Mouse (Mus musculus) forebrain, embryonic 11.5 days (tissue): Measurements from ENCODE around the gene Taar2. TPM values are rescaled to one million over a fixed set of nuclear protein-coding genes. Genes with fewer than 3 reads are reported as not detected.

Source experiments
- ATAC-seq: fragments of 200-750 bp; cut with Nextera tagmentation; replicated peaks from 2 replicates; pipeline ENCODE4 v1.8.0; 2017; ENCODE audit warnings: moderate TSS enrichment; ENCODE audit not compliant: low FRiP score
- DNase-seq: peaks from one replicate; pipeline ENCODE4 v3.0.0-alpha.2; 2017; ENCODE audit warnings: low spot score
- H3K27ac ChIP-seq: fragments of 300-500 bp; sonication (generic); 2 replicates; pipeline ENCODE4 v1.5.1; 2014; ENCODE audit warnings: low read depth, low read length
- H3K27me3 ChIP-seq: fragments of 300-500 bp; sonication (generic); 2 replicates; pipeline ENCODE4 v1.6.1; 2014; ENCODE audit warnings: mild to moderate bottlenecking, low read length, mixed read lengths; ENCODE audit not compliant: control insufficient read depth, insufficient read depth
- H3K36me3 ChIP-seq: fragments of 300-500 bp; sonication (generic); 2 replicates; pipeline ENCODE4 v1.6.1; 2014; ENCODE audit warnings: mild to moderate bottlenecking, low read length, moderate library complexity, mixed read lengths; ENCODE audit not compliant: control insufficient read depth, insufficient read depth
- H3K4me1 ChIP-seq: fragments of 300-500 bp; sonication (generic); replicated peaks from 2 replicates; pipeline ENCODE4 v1.6.1; 2014; ENCODE audit warnings: low read length, mixed read lengths; ENCODE audit not compliant: control insufficient read depth, insufficient read depth
- H3K4me2 ChIP-seq: fragments of 300-500 bp; sonication (generic); 2 replicates; pipeline ENCODE4 v1.6.1; 2014; ENCODE audit warnings: low read depth, mild to moderate bottlenecking, low read length, moderate library complexity, mixed read lengths; ENCODE audit not compliant: severe bottlenecking
- H3K4me3 ChIP-seq: fragments of 300-500 bp; sonication (generic); 2 replicates; pipeline ENCODE4 v1.5.1; 2014; ENCODE audit warnings: low read depth, low read length
- H3K9ac ChIP-seq: fragments of 300-500 bp; sonication (generic); 2 replicates; pipeline ENCODE4 v1.6.1; 2014; ENCODE audit warnings: low read length
- H3K9me3 ChIP-seq: fragments of 300-500 bp; sonication (generic); 2 replicates; pipeline ENCODE4 v1.6.1; 2016; ENCODE audit warnings: low read length, mixed read lengths; ENCODE audit not compliant: control insufficient read depth
- WGBS: fragments of 180-500 bp; shearing (Covaris S2); extraction: QIAGEN DNeasy Blood & Tissue Kit; methylation state at CpG from one replicate; pipeline ENCODE4 v1.1.7; 2014; 5-methylcytosine and 5-hydroxymethylcytosine counted together
- polyA plus RNA-seq: library from polyadenylated mRNA; unstranded; fragments of >200 nt; fragmentation: Nextera tagmentation; extraction: Ambion mirVana; gene quantifications from 2 replicates; pipeline ENCODE4 v1.2.1, GENCODE M21; 2014

The Taar2 gene
- polyA plus RNA-seq: not detected in 2 replicates

GRCm38 (mm10) chr10:23938312-23938711, at the start of gene Taar2:
Gene Taar2 (plus strand): TSS chr10:23938572.
- Histone ChIP-seq H3K4me3 (no peak within 1 kb of the TSS), H3K27ac (no peak within 1 kb of the TSS), H3K27me3 (no peaks in the 10 kb centered on the region), H3K9ac (no peak within 1 kb of the TSS), H3K4me1 (no peaks in the 10 kb centered on the region), H3K4me2 (no peak within 1 kb of the TSS), H3K9me3 (no peaks in the 10 kb centered on the region), H3K36me3 (no peaks in the 10 kb centered on the region)
- WGBS: 60% methylated on average over 6 of the region's 6 CpGs
- ATAC-seq (no peak), DNase-seq (no peak)

- H3K27me3 ChIP-seq: no peaks in the 10 kb centered on the region
- H3K9ac ChIP-seq: no peak overlapping the region
- no peak overlapping the region for H3K4me2 ChIP-seq
- H3K9me3 ChIP-seq: no peaks in the 10 kb centered on the region
- no peak overlapping the region for H3K4me3 ChIP-seq
- WGBS: 95% methylated on average over 1 of the region's 1 CpGs
- H3K4me1 ChIP-seq: no peaks in the 10 kb centered on the region
- no peak overlapping the region for H3K27ac ChIP-seq
- DNase-seq (no peak), ATAC-seq (no peak)
- H3K36me3 ChIP-seq: no peaks in the 10 kb centered on the region
Measured at GRCm38 (mm10) chr10:23892987-23893386, 45.4 kb upstream of the Taar2 start.

GRCm38 (mm10) chr10:23894601-23895349, 43.6 kb upstream of the Taar2 start, which contains the start of gene Vnn1:
Gene Vnn1 (plus strand): TSS chr10:23894688.
- Histone ChIP-seq H3K4me2 (peak within 1 kb of the TSS; percentile 39; the same call in 1 of the 2 replicates), H3K4me3 (no peak within 1 kb of the TSS)
- no peak for DNase-seq

GRCm38 (mm10) chr10:23895376-23895775, 43.0 kb upstream of the Taar2 start:
- H3K36me3 ChIP-seq: no peaks in the 10 kb centered on the region
- H3K27ac ChIP-seq: no peak overlapping the region
- DNase-seq (no peak), ATAC-seq (no peak)
- H3K9ac ChIP-seq: no peak overlapping the region
- no peak overlapping the region for H3K4me3 ChIP-seq
- no peaks in the 10 kb centered on the region for H3K9me3 ChIP-seq
- no peaks in the 10 kb centered on the region for H3K4me1 ChIP-seq
- WGBS: 87% methylated on average over 7 of the region's 7 CpGs
- H3K27me3 ChIP-seq: no peaks in the 10 kb centered on the region
- no peak overlapping the region for H3K4me2 ChIP-seq

More at GRCm38 (mm10) chr10:23894601-23895349, 43.6 kb upstream of the Taar2 start, which contains the start of gene Vnn1:
- Histone ChIP-seq H3K27me3 (no peaks in the 10 kb centered on the region), H3K4me1 (no peaks in the 10 kb centered on the region), H3K27ac (no peak within 1 kb of the TSS), H3K9ac (no peak within 1 kb of the TSS), H3K9me3 (no peaks in the 10 kb centered on the region), H3K36me3 (no peaks in the 10 kb centered on the region)
- ATAC-seq: no peak
- 39% methylated on average over 21 of the region's 21 CpGs for WGBS

GRCm38 (mm10) chr10:23901119-23901518, 37.3 kb upstream of the Taar2 start:
- no peak overlapping the region for H3K9ac ChIP-seq
- no peaks in the 10 kb centered on the region for H3K27me3 ChIP-seq
- H3K4me1 ChIP-seq: no peaks in the 10 kb centered on the region
- no peak overlapping the region for H3K4me2 ChIP-seq
- peak; percentile 69 for ATAC-seq
- no peaks in the 10 kb centered on the region for H3K36me3 ChIP-seq
- 43% methylated on average over 3 of the region's 3 CpGs for WGBS
- no peak overlapping the region for H3K27ac ChIP-seq
- DNase-seq: no peak
- no peak overlapping the region for H3K4me3 ChIP-seq
- H3K9me3 ChIP-seq: no peaks in the 10 kb centered on the region

GRCm38 (mm10) chr10:23905661-23906060, 32.7 kb upstream of the Taar2 start:
- DNase-seq (no peak), ATAC-seq (no peak)
- Histone ChIP-seq H3K27me3 (no peaks in the 10 kb centered on the region), H3K9me3 (no peaks in the 10 kb centered on the region), H3K9ac (no peak overlapping the region), H3K4me1 (no peaks in the 10 kb centered on the region), H3K27ac (no peak overlapping the region), H3K36me3 (no peaks in the 10 kb centered on the region), H3K4me2 (no peak overlapping the region), H3K4me3 (no peak overlapping the region)
- WGBS: 93% methylated on average over 1 of the region's 1 CpGs

- Histone ChIP-seq H3K9me3 (no peaks in the 10 kb centered on the region), H3K27me3 (no peaks in the 10 kb centered on the region), H3K9ac (no peak within 1 kb of the TSS), H3K27ac (no peak within 1 kb of the TSS), H3K36me3 (no peaks in the 10 kb centered on the region), H3K4me3 (no peak within 1 kb of the TSS), H3K4me2 (no peak within 1 kb of the TSS), H3K4me1 (no peaks in the 10 kb centered on the region)
- 93% methylated on average over 4 of the region's 4 CpGs for WGBS
- DNase-seq (no peak), ATAC-seq (no peak)
Measured at GRCm38 (mm10) chr10:23920056-23920455, 18.3 kb upstream of the Taar2 start, which contains the start of gene Taar1. Gene Taar1 (plus strand): TSS chr10:23920356.

GRCm38 (mm10) chr10:23922468-23922867, 15.9 kb upstream of the Taar2 start:
- Histone ChIP-seq H3K4me3 (no peak overlapping the region), H3K27ac (no peak overlapping the region), H3K9ac (no peak overlapping the region), H3K36me3 (no peaks in the 10 kb centered on the region), H3K4me2 (no peak overlapping the region), H3K27me3 (no peaks in the 10 kb centered on the region), H3K9me3 (no peaks in the 10 kb centered on the region), H3K4me1 (no peaks in the 10 kb centered on the region)
- DNase-seq (no peak), ATAC-seq (no peak)
- WGBS: 89% methylated on average over 3 of the region's 3 CpGs

GRCm38 (mm10) chr10:23923941-23924340, 14.4 kb upstream of the Taar2 start:
- no peaks in the 10 kb centered on the region for H3K4me1 ChIP-seq
- no peak overlapping the region for H3K9ac ChIP-seq
- no peaks in the 10 kb centered on the region for H3K36me3 ChIP-seq
- DNase-seq (no peak), ATAC-seq (no peak)
- no peaks in the 10 kb centered on the region for H3K9me3 ChIP-seq
- no peaks in the 10 kb centered on the region for H3K27me3 ChIP-seq
- WGBS: 84% methylated on average over 2 of the region's 2 CpGs
- H3K27ac ChIP-seq: no peak overlapping the region
- H3K4me2 ChIP-seq: no peak overlapping the region
- no peak overlapping the region for H3K4me3 ChIP-seq
